Mouse (Mus musculus): ENCODE results near the gene Glg1.

- no peak for TF ChIP-seq POLR2A (IDR thresholded peaks at IDR 0.05; ENCODE audit: control insufficient read depth in 1 of 2, insufficient read depth in 1 of 2, low read depth in 1 of 2, low read length in 2 of 2, poor library complexity in 1 of 2)
- TF ChIP-seq EP300 (IDR thresholded peaks at IDR 0.05; ENCODE audit: low read depth in 1 of 2, low read length in 2 of 2), result no peak
- TF ChIP-seq CTCF (IDR thresholded peaks at IDR 0.05 in 2 of 3, conservative IDR thresholded peaks at IDR 0.05 in 1 of 3; ENCODE audit: control insufficient read depth in 1 of 3, insufficient read depth in 1 of 3, low read depth in 2 of 3, low read length in 3 of 3, poor library complexity in 1 of 3, severe bottlenecking in 1 of 3), result peak; percentile 52 to 78 (median 77)
Measured at GRCm38 (mm10) chr8:111300597-111301546, 41.9 kb upstream of the Glg1 start.
